Mouse (Mus musculus): ENCODE measurements around the gene Nfatc2.

Gene Nfatc2

GRCm38 (mm10) chr2:168579109-168579508 lies 22.3 kb downstream of the Nfatc2 start:
- no peak for DNase-seq (ENCODE audit: low spot score in 2 of 2)

DNA sequence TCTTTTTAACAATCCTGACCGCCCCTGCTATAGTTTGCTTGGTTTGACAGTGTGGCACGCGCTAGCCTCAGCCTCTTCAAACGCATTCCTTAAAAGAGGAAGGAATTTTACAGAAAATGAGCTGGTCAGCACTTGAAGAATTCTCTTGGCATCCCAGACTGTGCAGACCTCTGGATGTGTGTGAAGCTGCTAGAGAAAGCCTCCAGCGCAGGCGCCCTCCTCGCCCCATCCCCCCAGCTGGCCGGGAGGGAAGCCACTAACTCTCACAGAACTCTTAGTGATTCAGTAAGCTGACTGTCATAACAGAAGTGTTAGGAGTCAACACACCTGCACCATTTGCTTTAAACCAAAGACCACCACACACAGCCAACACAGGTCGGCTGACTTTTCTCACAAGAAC lies 23.3 kb downstream of the Nfatc2 start:
- no peak for DNase-seq (ENCODE audit: low spot score in 2 of 2)

DNA sequence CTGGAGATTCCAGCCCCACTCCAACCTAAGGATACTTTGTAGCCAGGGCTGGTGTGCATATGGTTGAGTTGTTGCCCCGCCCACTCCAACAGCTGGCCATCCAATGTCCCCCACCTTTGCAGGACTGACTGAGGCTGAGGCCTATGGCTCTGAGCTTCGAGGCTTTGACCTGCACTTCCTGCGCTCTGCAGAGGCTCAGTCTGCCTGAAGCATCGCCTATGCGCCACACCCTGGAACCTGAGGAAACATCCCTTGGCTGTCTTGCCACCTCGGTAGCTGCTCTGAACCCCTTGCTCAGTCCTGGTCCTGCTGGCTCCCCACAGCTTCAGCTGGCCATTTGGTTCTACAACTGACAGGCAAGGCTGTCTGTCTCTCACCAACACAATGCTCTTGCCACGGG lies 24.1 kb downstream of the Nfatc2 start:
- DNase-seq (ENCODE audit: low spot score in 2 of 2) = no peak

- DNase-seq (ENCODE audit: low spot score in 2 of 2) = no peak
Measured at GRCm38 (mm10) chr2:168575834-168576233, 25.6 kb downstream of the Nfatc2 start.

- peak in 1 of 2 experiments; percentile 30 for DNase-seq (ENCODE audit: low spot score in 2 of 2)
Measured at GRCm38 (mm10) chr2:168574934-168575333, 26.5 kb downstream of the Nfatc2 start.

DNA sequence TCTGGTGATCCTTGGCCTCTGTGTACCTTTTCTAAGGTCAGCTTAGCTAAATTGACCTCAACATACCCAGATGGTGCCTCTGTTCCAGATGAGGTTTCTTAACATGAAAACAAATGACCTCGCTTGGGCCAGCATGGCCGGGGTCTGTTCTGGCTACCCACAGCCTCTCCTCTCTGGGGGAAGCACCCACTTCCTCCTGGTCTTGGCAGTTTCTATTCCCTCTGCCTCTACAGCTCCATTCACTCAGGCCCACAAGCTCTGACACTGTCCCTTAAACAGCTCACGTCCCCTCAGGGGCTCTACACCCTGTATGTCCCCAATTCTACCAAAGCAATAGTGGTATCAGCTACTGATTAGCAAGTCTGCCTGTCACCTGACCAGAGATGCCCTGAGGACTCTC lies 27.6 kb downstream of the Nfatc2 start:
- no peak for DNase-seq (ENCODE audit: low spot score in 2 of 2)

DNA sequence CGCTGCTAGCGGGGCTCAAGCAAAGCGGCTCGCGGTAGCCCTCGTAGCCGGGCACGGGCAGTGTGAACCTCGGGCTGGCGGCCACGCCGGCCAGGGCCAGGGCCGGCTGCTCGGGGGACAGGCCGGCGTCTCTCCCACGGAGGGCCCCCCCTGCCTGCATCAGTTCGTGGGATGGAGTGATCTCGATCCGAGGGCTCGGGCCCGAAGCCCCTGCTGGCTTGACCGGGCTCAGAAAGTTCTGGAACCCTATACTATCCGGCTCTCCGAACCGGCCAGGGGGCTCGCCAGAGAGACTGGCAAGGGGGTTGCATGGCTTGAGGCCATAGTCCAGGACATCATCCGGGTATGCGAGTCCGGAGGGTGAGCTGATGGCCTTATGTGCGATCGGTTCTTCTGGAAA lies 30.2 kb downstream of the Nfatc2 start:
- no peak for DNase-seq (ENCODE audit: low spot score in 2 of 2)

DNA sequence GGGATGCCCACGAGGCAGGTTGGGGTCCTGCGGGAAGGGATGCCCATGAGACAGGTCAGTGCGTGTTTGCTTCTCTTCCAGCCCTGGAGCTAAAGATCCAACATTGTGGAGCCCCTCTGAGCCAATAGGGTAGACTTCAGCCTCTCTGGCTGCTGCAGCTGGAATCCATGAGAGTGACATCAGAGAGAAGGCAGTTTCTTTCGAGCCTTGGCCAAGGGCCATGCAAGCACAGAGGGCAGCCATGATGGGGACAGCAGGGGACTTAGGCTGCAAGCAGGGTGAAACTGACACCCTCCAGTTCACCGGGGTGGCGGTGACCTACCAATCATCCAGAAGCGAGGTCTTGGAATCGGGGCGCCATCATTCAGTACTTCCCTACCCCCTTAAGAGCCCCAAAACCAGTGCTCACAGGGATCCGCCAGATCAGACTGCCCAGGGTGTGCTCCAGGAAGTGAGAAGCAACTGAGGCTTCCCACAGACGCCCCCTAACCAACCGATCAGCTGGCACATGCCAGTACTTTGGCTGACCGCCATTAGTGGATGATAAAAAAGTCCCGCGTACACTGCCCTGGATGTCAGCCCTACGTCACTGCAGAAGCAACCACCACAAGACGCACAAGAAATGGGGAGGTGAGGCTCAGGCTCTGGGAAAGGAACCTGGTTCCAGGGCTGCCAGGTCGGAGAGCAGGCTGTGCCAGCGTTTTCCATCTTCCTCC lies 35.8 kb downstream of the Nfatc2 start:
- DNase-seq (ENCODE audit: low spot score in 2 of 2) = no peak

- no peak for DNase-seq (ENCODE audit: low spot score in 2 of 2)
Measured at GRCm38 (mm10) chr2:168563184-168563583, 38.3 kb downstream of the Nfatc2 start.

DNA sequence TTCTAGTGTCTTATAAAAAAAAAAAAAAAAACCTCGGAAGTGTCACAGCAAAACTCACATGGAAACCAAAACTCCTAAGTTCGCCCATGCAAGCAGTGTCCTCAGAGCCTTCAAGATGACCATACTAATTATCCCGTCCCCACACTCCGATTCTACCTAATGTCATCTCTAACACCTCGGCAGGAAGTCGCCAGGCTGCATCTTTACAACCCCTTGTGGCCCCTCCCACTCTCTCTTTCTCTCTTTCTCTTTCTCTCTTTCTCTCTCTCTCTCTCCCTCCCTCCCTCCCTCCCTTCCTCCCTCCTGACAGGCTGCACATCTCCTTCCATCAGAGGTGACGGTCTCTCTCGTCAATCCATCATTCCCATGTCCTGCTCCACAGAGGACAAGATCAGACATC lies 44.4 kb downstream of the Nfatc2 start:
- DNase-seq (ENCODE audit: low spot score in 2 of 2) = no peak

DNA sequence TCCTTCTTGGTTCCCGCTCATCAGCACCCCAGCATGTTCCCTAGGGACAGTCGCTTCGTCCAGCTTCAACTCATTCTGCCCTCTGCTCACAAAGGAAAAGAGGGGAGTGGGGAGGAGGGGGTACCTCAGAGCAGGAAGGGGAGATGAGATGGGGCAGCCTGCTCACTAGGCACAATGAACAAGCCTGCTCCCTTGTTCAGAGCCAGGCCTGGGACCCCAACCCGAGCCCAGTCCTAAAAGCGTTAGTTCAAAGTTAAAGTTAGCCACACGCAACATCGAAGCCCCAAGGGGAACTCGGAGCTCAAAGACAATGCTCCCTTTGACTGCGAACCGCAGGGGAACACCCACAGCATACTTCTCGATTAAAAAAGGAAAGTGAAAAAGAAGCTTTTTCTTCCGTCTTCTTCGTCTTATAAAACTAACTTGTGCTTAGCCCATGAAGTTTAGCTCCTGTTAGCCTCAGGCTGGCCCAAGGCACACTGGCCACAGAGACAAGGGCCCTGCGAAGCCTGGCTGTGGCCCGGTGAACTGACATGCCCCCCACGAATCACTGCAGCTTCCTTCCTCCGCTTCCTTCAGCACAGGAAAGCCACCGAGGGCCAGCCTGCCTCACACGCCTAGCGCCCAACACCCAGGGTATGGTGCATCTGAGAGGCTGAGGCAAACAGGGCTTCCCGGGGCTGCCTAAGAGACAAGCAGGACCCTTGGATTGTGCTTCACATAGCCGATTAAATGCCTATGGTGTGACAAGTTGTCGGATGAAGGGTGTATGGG lies 45.4 kb downstream of the Nfatc2 start:
- no peak for DNase-seq (ENCODE audit: low spot score in 2 of 2)

- DNase-seq (ENCODE audit: low spot score in 2 of 2) = no peak
Measured at GRCm38 (mm10) chr2:168553541-168553961, 47.9 kb downstream of the Nfatc2 start.

GRCm38 (mm10) chr2:168552405-168552804 lies 49.1 kb downstream of the Nfatc2 start:
- DNase-seq (ENCODE audit: low spot score in 2 of 2) = no peak

- DNase-seq (ENCODE audit: low spot score in 2 of 2) = no peak
Measured at GRCm38 (mm10) chr2:168551218-168551617, 50.2 kb downstream of the Nfatc2 start.

DNA sequence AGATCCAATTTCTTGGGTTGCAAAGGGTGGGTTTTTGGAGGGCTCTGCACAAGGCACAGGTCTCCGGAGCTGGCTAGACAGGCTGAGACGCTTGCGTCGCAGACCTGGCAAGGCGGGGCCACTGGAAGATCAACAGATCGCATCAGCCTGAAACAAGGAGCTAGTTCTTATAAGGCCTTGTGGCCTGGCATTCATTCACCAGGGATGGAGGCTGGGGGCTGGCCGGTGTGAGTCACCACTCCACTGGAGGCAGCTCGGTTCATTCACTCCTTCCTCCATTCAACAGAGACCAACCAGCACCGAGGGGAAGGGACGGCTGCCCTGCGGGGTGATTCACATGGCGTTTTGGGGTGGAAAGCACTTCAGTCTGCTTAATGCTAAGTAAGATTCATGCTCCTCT lies 52.1 kb downstream of the Nfatc2 start:
- DNase-seq (ENCODE audit: low spot score in 2 of 2) = no peak

DNA sequence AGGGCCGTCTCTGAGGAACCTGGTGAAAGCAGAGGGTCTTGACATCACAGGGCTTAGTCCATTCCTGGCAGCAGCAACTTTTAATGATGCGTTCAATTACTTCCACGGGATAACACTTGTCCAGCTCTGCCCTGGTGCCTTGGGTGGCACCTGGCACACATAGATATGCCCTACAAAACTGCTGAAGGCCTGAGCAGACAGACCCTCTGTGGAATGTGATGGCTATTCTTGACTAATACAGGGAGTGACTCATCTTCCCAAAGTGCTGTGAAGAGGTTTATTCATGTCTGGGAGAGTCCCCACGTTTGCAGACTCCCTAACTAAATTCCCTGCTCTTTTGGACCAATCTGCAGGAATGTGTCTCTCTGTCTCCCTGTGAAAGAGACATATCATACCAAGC lies 53.4 kb downstream of the Nfatc2 start:
- DNase-seq (ENCODE audit: low spot score in 2 of 2) = no peak

GRCm38 (mm10) chr2:168545901-168546557 lies 55.4 kb downstream of the Nfatc2 start:
- no peak for DNase-seq (ENCODE audit: low spot score in 2 of 2)

DNA sequence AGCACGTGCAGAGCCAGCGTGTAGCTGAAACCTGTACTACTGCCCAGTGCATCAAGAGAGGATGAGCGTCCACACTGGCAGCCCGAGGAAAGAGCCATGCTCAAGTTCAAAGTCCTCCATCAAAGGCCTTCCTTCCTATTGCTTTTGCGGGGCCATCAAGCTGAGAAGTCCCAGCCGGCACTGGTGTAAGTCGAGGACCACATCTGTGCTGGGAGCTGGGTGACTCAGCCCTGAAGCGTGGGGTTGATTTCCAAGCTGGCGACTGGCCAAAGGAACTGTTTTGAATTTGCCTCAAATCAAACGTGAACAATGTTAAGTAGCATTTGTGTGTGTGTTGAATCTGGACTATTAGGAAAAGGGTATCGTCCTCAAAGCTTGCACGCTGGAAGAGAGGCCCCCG lies 57.4 kb downstream of the Nfatc2 start:
- DNase-seq (ENCODE audit: low spot score in 2 of 2) = no peak

GRCm38 (mm10) chr2:168543026-168543425 lies 58.4 kb downstream of the Nfatc2 start:
- no peak for DNase-seq (ENCODE audit: low spot score in 2 of 2)

GRCm38 (mm10) chr2:168541223-168541622 lies 60.2 kb downstream of the Nfatc2 start:
- no peak for DNase-seq (ENCODE audit: low spot score in 2 of 2)

DNA sequence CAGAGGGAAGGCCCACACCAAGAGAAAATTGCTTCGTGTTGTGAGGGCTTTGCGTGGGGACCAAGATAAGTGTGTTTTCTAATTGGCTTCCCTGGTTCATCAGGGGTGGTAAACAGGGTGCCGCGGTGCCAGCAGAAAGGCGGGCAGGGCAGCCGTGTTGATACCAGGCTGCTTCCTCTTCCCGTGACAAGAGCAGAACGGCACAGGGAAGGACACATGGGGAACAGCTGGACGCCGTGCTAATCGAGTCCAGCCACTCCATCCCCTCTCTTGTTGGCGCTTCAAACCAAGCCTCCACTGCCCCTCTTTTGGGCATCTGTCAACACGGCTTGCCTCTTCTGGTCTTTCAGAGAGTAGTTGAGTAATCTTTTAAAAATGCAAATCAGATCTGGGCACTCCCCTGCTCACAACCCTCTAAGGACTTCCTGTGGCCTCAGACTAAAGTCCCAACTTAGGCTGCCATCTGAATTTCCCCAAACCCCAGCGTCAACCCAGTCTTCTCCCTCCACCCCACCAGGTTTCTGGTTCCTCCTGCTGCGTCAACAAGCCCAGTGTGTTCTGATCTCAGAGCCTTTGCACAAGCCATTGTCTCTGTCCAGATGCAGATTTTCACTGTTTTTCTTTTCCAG lies 61.7 kb downstream of the Nfatc2 start:
- no peak for DNase-seq (ENCODE audit: low spot score in 2 of 2)

DNA sequence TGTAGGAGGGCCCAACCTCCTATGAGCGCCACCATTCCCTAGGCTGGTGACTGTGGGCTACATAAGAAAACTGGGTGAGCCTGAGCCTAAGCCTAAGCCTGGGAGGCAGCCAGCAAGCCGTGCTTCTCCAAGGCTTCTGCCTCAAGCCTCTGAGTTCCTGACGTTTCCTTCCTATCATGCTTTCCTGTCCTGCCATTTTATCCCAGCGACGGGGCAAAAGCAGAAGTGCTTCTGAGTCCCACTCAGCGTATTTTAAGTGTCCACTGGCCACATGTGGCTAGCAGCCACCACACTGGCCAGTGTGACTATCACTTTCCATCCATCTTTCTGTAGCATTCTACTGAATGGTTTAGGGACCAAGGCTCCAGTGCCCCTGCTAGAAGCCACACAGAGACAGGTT lies 62.4 kb downstream of the Nfatc2 start:
- no peak for DNase-seq (ENCODE audit: low spot score in 2 of 2)

Data from thymus, postnatal 10 days (tissue).